Mouse (Mus musculus): Measurements from ENCODE around the gene Gm26938.
A peak's percentile ranks its signal among the peaks of the same experiment; 100 is the strongest.

The Gm26938 gene

DNA sequence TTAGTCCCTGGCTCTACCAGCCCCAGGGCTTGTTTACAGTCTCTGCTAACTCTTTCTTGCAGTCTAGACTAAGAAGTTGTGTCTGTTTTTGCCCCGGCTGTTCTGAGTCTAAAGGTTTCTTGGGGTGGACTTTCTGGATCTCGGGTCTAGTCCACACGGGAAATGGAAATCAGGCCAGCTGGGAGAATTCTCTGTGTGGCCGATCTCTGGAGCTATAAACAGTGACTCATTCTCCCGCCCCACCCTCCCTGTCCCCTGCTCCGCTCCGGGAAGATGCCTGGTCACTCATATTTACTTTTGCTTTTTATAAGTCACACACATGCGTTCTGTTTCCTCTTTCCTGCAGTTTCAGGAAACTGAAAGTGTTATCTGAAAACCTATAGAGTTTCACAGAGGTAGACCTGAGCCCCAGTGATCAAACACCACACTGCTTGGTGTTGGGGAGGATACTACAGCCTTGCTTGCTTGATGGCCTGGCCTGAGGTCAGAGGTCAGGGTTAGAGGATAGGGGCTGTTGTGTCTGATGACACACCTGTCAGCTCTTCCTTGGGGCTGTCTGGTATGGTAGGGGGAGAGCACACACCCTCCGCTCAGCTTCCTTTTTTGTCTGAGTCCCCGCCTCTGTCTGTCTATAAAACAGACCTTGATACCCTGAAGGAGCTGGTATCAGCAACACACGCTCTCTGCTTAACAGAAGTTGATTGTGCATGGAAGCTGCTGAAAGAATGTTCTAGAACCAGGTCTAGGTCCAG is 32.7 kb downstream of the Gm26938 start:
- DNase-seq (ENCODE audit: low spot score): no peak

DNA sequence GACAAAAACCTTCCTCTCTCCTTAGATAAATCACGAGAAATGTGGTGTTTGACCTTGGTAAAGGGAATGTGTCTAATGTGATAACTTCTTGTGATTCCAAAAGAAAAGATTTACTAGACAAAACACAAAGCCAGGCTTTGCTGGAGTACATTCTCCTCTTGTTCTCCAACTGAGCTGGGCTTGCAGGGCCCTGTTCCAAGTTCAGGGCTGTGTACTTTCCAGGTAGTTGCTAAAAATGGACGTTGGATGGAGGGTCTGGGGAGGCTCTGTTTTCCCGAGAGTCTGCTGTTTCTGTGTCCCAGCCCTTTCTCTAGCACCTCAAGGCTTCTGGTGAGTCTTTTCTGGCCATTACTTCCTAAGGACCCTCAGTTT is 33.3 kb downstream of the Gm26938 start:
- DNase-seq (ENCODE audit: low spot score): no peak

GRCm38 (mm10) chr5:139792159-139792775 is 33.9 kb downstream of the Gm26938 start:
- no peak for DNase-seq (ENCODE audit: low spot score)

- DNase-seq (ENCODE audit: low spot score): peak; percentile 99
These were observed 34.7 kb downstream of the Gm26938 start, which contains the start of gene Mafk for GRCm38 (mm10) chr5:139791227-139792158. Mafk (plus strand) TSS chr5:139791513.

- DNase-seq (ENCODE audit: low spot score): no peak
These were observed 36.7 kb downstream of the Gm26938 start for GRCm38 (mm10) chr5:139789466-139789865.

- DNase-seq (ENCODE audit: low spot score): no peak
These were observed 44.8 kb downstream of the Gm26938 start for GRCm38 (mm10) chr5:139781406-139781805.

DNA sequence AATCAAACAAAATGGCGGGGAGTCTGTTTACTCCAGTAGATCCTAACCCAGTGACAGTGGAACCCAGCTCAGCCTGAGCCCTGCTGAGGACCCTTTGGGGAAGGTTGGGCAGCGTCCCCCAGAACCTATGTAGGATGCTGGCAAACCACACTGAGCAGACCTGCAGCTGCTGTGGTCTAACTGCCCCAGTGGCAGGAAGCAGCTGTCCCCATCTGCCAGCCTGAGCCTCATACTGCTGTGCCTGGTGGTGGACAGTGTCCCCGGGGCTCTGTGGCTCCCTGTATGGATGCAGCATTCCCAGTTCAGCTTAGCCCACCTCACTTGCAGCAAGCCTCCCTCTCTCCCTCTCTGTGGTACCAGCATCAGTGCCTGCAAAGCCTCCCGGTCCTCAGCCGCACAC is 49.2 kb downstream of the Gm26938 start:
- no peak for DNase-seq (ENCODE audit: low spot score)

- DNase-seq (ENCODE audit: low spot score): peak; percentile 97
These were observed 50.8 kb downstream of the Gm26938 start, which contains the start of gene Ints1 for GRCm38 (mm10) chr5:139775216-139775926. Ints1 (minus strand) TSS chr5:139775674.

DNA sequence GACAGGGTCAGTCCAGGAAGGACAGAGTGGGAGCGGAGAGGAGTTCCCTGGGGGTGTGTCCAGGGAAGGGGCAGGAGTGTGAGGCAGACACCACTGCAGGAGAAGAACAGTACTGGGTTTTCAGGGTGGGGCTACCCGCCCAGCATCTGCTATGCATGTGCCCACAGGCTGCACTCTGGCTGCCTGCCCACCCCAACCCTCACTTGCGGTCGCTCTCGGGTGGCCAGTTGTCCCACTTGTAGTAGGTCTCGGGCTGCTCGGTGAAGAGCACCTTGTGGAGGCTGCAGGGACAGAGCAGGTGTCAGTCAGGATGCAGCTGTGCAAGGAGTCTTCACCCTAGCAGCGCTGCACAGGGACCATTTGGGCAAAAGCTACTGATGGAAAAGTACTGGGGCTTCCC is 58.0 kb downstream of the Gm26938 start:
- DNase-seq (ENCODE audit: low spot score): no peak

- DNase-seq (ENCODE audit: low spot score): peak; percentile 53
These were observed 61.9 kb downstream of the Gm26938 start for GRCm38 (mm10) chr5:139764296-139764695.

DNA sequence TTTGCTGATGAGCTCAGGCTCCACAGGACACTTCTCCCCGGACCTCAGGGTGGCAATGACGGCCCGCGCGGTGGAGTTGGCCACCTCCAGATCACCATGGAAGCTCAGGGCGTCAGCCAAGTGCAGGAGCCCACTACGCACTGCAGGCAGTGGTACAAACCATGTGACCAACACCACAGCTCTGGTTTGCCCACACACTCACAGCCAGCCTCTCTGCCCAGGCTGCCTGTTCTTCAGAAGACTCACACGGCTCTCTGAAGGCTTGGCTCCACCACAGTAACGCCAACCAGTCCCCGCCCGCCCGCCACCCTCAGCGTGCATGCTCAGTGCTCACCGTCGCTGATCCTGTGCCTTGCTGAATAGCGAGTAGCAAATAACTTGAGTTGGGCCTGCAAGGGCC is 68.1 kb downstream of the Gm26938 start:
- DNase-seq (ENCODE audit: low spot score): no peak

All from embryo, embryonic 10 days (tissue).